Mouse (Mus musculus) hindbrain, embryonic 16.5 days (tissue): ENCODE data around the gene Tex13a. TPM values are rescaled to one million over a fixed set of nuclear protein-coding genes. Genes with fewer than 3 reads are reported as not detected.

Experiments used
- ATAC-seq: fragments of 200-750 bp; cut with Nextera tagmentation; 2 replicates; pipeline ENCODE4 v1.8.0; 2017; ENCODE audit warnings: moderate TSS enrichment, moderate library complexity
- H3K27ac ChIP-seq: fragments of 300-500 bp; sonication (generic); 2 replicates; pipeline ENCODE4 v1.5.1; 2014; ENCODE audit warnings: low read depth, mild to moderate bottlenecking, control low read depth, low read length, moderate library complexity
- H3K27me3 ChIP-seq: fragments of 300-500 bp; sonication (generic); replicated peaks from 2 replicates; pipeline ENCODE4 v1.6.1; 2014; ENCODE audit warnings: low read length; ENCODE audit not compliant: control insufficient read depth, insufficient read depth
- H3K36me3 ChIP-seq: fragments of 300-500 bp; sonication (generic); 2 replicates; pipeline ENCODE4 v1.6.1; 2014; ENCODE audit warnings: mild to moderate bottlenecking, low read length, moderate library complexity, mixed read lengths; ENCODE audit not compliant: control insufficient read depth, insufficient read depth
- H3K4me1 ChIP-seq: fragments of 300-500 bp; sonication (generic); 2 replicates; pipeline ENCODE4 v1.6.1; 2014; ENCODE audit warnings: low read depth, low read length; ENCODE audit not compliant: control insufficient read depth, insufficient read depth
- H3K4me2 ChIP-seq: fragments of 300-500 bp; sonication (generic); 2 replicates; pipeline ENCODE4 v1.6.1; 2014; ENCODE audit warnings: mild to moderate bottlenecking, low read length, control low read depth, moderate library complexity
- H3K4me3 ChIP-seq: fragments of 300-500 bp; sonication (generic); 2 replicates; pipeline ENCODE4 v1.5.1; 2014; ENCODE audit warnings: mild to moderate bottlenecking, low read length, control low read depth, moderate library complexity
- H3K9ac ChIP-seq: fragments of 300-500 bp; sonication (generic); 2 replicates; pipeline ENCODE4 v1.6.1; 2014; ENCODE audit warnings: low read depth, mild to moderate bottlenecking, control low read depth, low read length, moderate library complexity
- H3K9me3 ChIP-seq: fragments of 300-500 bp; sonication (generic); 2 replicates; pipeline ENCODE4 v1.6.1; 2014; ENCODE audit warnings: mild to moderate bottlenecking, low read length, moderate library complexity; ENCODE audit not compliant: control insufficient read depth
- WGBS: fragments of 180-500 bp; shearing (Covaris S2); extraction: QIAGEN DNeasy Blood & Tissue Kit; methylation state at CpG from one replicate; pipeline ENCODE4 v1.1.7; 2014; 5-methylcytosine and 5-hydroxymethylcytosine counted together
- polyA plus RNA-seq: library from polyadenylated mRNA; unstranded; fragments of >200 nt; fragmentation: Nextera tagmentation; extraction: Ambion mirVana; gene quantifications from 2 replicates; pipeline ENCODE4 v1.2.1, GENCODE M21; 2015

The Tex13a gene
- polyA plus RNA-seq, result not detected in 2 replicates

DNA sequence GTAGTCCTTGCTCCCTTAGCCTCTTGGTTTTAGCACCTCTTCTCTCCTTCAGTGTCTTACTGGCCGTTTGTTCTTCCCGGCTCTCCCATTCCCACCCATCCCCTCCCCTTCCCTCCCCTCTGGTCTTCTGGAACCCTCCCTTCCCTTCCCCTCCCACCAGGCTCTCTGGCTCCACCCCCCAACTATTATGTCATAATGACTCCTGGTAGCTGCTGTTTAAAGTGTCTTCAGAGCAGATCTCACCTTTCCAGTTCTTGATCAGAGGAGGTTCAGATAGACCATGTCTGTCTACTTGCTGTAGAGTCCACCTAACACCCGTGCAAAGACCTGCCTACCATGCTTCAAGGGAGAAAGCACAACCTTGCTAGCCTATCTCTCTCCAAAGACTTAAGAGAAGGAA is at the start of gene Tex13a:
TSS of gene Tex13a (minus strand) at position 101 of the 400 bp plus-strand sequence.
- no peaks in the 10 kb centered on the region for H3K27me3 ChIP-seq
- H3K9ac ChIP-seq, result no peak within 1 kb of the TSS
- H3K36me3 ChIP-seq, result no peaks in the 10 kb centered on the region
- H3K4me3 ChIP-seq, result no peak within 1 kb of the TSS
- H3K4me1 ChIP-seq, result no peaks in the 10 kb centered on the region
- H3K4me2 ChIP-seq, result no peak within 1 kb of the TSS
- WGBS, result 95% methylated on average over 3 of the region's 3 CpGs
- no peaks in the 10 kb centered on the region for H3K9me3 ChIP-seq
- no peak for ATAC-seq
- H3K27ac ChIP-seq, result no peak within 1 kb of the TSS

DNA sequence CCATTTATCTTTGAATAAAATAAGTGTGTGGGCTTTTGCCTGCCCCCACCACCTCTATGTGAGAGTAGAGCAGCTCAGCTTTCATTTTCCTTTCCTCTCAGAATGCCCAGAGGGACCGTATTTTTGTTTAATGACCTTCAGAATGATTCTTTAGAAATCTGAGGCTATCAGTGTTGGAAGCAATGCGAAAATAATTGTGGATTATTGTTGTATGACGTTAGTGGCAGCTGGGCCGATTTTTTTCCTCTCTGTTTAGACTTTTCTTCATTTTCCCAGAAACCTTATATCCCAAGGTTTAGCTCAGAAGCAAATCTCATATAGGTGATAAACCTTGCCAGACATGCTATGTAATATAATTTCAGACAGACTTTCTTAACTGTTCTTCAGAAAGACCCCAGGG is 25.2 kb upstream of the Tex13a start:
- Histone ChIP-seq H3K36me3 (no peaks in the 10 kb centered on the region), H3K9me3 (no peaks in the 10 kb centered on the region), H3K9ac (no peak overlapping the region), H3K4me2 (no peak overlapping the region), H3K27ac (no peak overlapping the region), H3K4me3 (no peak overlapping the region), H3K4me1 (no peaks in the 10 kb centered on the region), H3K27me3 (no peaks in the 10 kb centered on the region)
- 68% methylated on average over 4 of the region's 4 CpGs for WGBS
- ATAC-seq, result no peak

- no peak overlapping the region for H3K27ac ChIP-seq
- no peak overlapping the region for H3K4me3 ChIP-seq
- no peaks in the 10 kb centered on the region for H3K4me1 ChIP-seq
- no peak overlapping the region for H3K4me2 ChIP-seq
- no peaks in the 10 kb centered on the region for H3K36me3 ChIP-seq
- WGBS, result 18% methylated on average over 3 of the region's 3 CpGs
- no peak for ATAC-seq
- no peaks in the 10 kb centered on the region for H3K27me3 ChIP-seq
- no peaks in the 10 kb centered on the region for H3K9me3 ChIP-seq
- no peak overlapping the region for H3K9ac ChIP-seq
These were observed 39.2 kb downstream of the Tex13a start for GRCm38 (mm10) chrX:138170146-138170545.
